Mouse (Mus musculus) layer of hippocampus, adult 18-20 months (tissue): ENCODE data around the gene Kcnj6. TPM values are rescaled to one million over a fixed set of nuclear protein-coding genes. Genes with fewer than 3 reads are reported as not detected.

ENCODE experiments used
- DNase-seq, 2 experiments: peaks; one replicate each; pipeline ENCODE4 v3.0.0; 2022; ENCODE audit warnings: low spot score in 2 of 2
- total RNA-seq, 2 experiments: library from RNA; stranded (reverse); gene quantifications; 2 replicates each; pipeline ENCODE4 v1.2.3; 2021

Gene Kcnj6
- total RNA-seq, 2 experiments from 2014 or later = 110 to 117 TPM

- peak; percentile 70 to 88 for DNase-seq
Measured at GRCm38 (mm10) chr16:94932702-94933101, 64.8 kb downstream of the Kcnj6 start.

GRCm38 (mm10) chr16:94931343-94932301 is 65.9 kb downstream of the Kcnj6 start:
- DNase-seq = peak; percentile 74 to 90

GRCm38 (mm10) chr16:94925364-94925763 is 72.1 kb downstream of the Kcnj6 start:
- DNase-seq = no peak

- DNase-seq = peak in 1 of 2 experiments; percentile 53
Measured at GRCm38 (mm10) chr16:94919177-94919576, 78.3 kb downstream of the Kcnj6 start.

- DNase-seq = peak; percentile 55 to 81
Measured at GRCm38 (mm10) chr16:94906026-94906425, 91.5 kb downstream of the Kcnj6 start.

GRCm38 (mm10) chr16:94898832-94899231 is 98.7 kb downstream of the Kcnj6 start:
- DNase-seq = peak in 1 of 2 experiments; percentile 66

- no peak for DNase-seq
Measured at GRCm38 (mm10) chr16:94892162-94892650, 105.3 kb downstream of the Kcnj6 start.

GRCm38 (mm10) chr16:94890581-94890980 is 106.9 kb downstream of the Kcnj6 start:
- no peak for DNase-seq

- DNase-seq = peak in 1 of 2 experiments; percentile 60
Measured at GRCm38 (mm10) chr16:94890056-94890455, 107.4 kb downstream of the Kcnj6 start.

- no peak for DNase-seq
Measured at GRCm38 (mm10) chr16:94888554-94888953, 108.9 kb downstream of the Kcnj6 start.

- no peak for DNase-seq
Measured at GRCm38 (mm10) chr16:94886398-94886797, 111.1 kb downstream of the Kcnj6 start.

- peak; percentile 75 to 89 for DNase-seq
Measured at GRCm38 (mm10) chr16:94885062-94885461, 112.4 kb downstream of the Kcnj6 start.

GRCm38 (mm10) chr16:94883909-94884308 is 113.6 kb downstream of the Kcnj6 start:
- DNase-seq = no peak

GRCm38 (mm10) chr16:94883196-94883595 is 114.3 kb downstream of the Kcnj6 start:
- peak in 1 of 2 experiments; percentile 73 for DNase-seq

- DNase-seq = peak; percentile 69 to 87
Measured at GRCm38 (mm10) chr16:94882111-94882510, 115.4 kb downstream of the Kcnj6 start.

- peak in 1 of 2 experiments; percentile 41 for DNase-seq
Measured at GRCm38 (mm10) chr16:94872614-94873272, 124.8 kb downstream of the Kcnj6 start.

GRCm38 (mm10) chr16:94868354-94868753 is 129.1 kb downstream of the Kcnj6 start:
- no peak for DNase-seq

GRCm38 (mm10) chr16:94866300-94866956 is 131.1 kb downstream of the Kcnj6 start:
- no peak for DNase-seq

GRCm38 (mm10) chr16:94865796-94866195 is 131.7 kb downstream of the Kcnj6 start:
- no peak for DNase-seq

GRCm38 (mm10) chr16:94865101-94865500 is 132.4 kb downstream of the Kcnj6 start:
- DNase-seq = no peak

- DNase-seq = no peak
Measured at GRCm38 (mm10) chr16:94863475-94863874, 134.0 kb downstream of the Kcnj6 start.
